Mouse (Mus musculus): Measurements from ENCODE around the gene Atf7ip. TPM values are rescaled to one million over a fixed set of nuclear protein-coding genes. Genes with fewer than 3 reads are reported as not detected.
A peak's percentile ranks its signal among the peaks of the same experiment; 100 is the strongest.

Atf7ip gene
- polyA plus RNA-seq, 1 experiment: 37.2 TPM

- Histone ChIP-seq H3K27ac (ENCODE audit: insufficient read depth, low read depth, low read length) (no peak overlapping the region), H3K4me1 (ENCODE audit: control insufficient read depth, insufficient read depth, low read length) (peaks cover 5% of the 10 kb centered on the region), H3K4me3 (ENCODE audit: insufficient read depth, low read length) (no peak overlapping the region)
- no peak for TF ChIP-seq POLR2A (IDR thresholded peaks at IDR 0.05; ENCODE audit: borderline replicate concordance, low read depth, low read length)
- TF ChIP-seq CTCF (IDR thresholded peaks at IDR 0.05; ENCODE audit: low read depth, low read length): no peak
Measured at GRCm38 (mm10) chr6:136533804-136534203, 27.8 kb downstream of the Atf7ip start.

GRCm38 (mm10) chr6:136534444-136534843 lies 28.5 kb downstream of the Atf7ip start:
- no peak overlapping the region for H3K4me3 ChIP-seq (ENCODE audit: insufficient read depth, low read length)
- H3K4me1 ChIP-seq (ENCODE audit: control insufficient read depth, insufficient read depth, low read length): peaks cover 5% of the 10 kb centered on the region
- TF ChIP-seq CTCF (IDR thresholded peaks at IDR 0.05; ENCODE audit: low read depth, low read length): no peak
- no peak for TF ChIP-seq POLR2A (IDR thresholded peaks at IDR 0.05; ENCODE audit: borderline replicate concordance, low read depth, low read length)
- H3K27ac ChIP-seq (ENCODE audit: insufficient read depth, low read depth, low read length): no peak overlapping the region

- no peak overlapping the region for H3K27ac ChIP-seq (ENCODE audit: insufficient read depth, low read depth, low read length)
- no peak overlapping the region for H3K4me3 ChIP-seq (ENCODE audit: insufficient read depth, low read length)
- TF ChIP-seq CTCF (IDR thresholded peaks at IDR 0.05; ENCODE audit: low read depth, low read length) (no peak), POLR2A (IDR thresholded peaks at IDR 0.05; ENCODE audit: borderline replicate concordance, low read depth, low read length) (no peak)
- H3K4me1 ChIP-seq (ENCODE audit: control insufficient read depth, insufficient read depth, low read length): peaks cover 5% of the 10 kb centered on the region
Measured at GRCm38 (mm10) chr6:136535176-136535575, 29.2 kb downstream of the Atf7ip start.

- TF ChIP-seq CTCF (IDR thresholded peaks at IDR 0.05; ENCODE audit: low read depth, low read length) (no peak), POLR2A (IDR thresholded peaks at IDR 0.05; ENCODE audit: borderline replicate concordance, low read depth, low read length) (no peak)
- Histone ChIP-seq H3K4me1 (ENCODE audit: control insufficient read depth, insufficient read depth, low read length) (peaks cover 5% of the 10 kb centered on the region), H3K4me3 (ENCODE audit: insufficient read depth, low read length) (no peak overlapping the region), H3K27ac (ENCODE audit: insufficient read depth, low read depth, low read length) (no peak overlapping the region)
Measured at GRCm38 (mm10) chr6:136536121-136536520, 30.2 kb downstream of the Atf7ip start.

- H3K4me1 ChIP-seq (ENCODE audit: control insufficient read depth, insufficient read depth, low read length): peaks cover 3% of the 10 kb centered on the region
- no peak overlapping the region for H3K27ac ChIP-seq (ENCODE audit: insufficient read depth, low read depth, low read length)
- H3K4me3 ChIP-seq (ENCODE audit: insufficient read depth, low read length): no peak overlapping the region
- no peak for TF ChIP-seq CTCF (IDR thresholded peaks at IDR 0.05; ENCODE audit: low read depth, low read length)
- TF ChIP-seq POLR2A (IDR thresholded peaks at IDR 0.05; ENCODE audit: borderline replicate concordance, low read depth, low read length): no peak
Measured at GRCm38 (mm10) chr6:136541350-136541749, 35.4 kb downstream of the Atf7ip start.

- H3K4me3 ChIP-seq (ENCODE audit: insufficient read depth, low read length): no peak overlapping the region
- TF ChIP-seq POLR2A (IDR thresholded peaks at IDR 0.05; ENCODE audit: borderline replicate concordance, low read depth, low read length): no peak
- no peak for TF ChIP-seq CTCF (IDR thresholded peaks at IDR 0.05; ENCODE audit: low read depth, low read length)
- no peak overlapping the region for H3K27ac ChIP-seq (ENCODE audit: insufficient read depth, low read depth, low read length)
- peaks cover 3% of the 10 kb centered on the region for H3K4me1 ChIP-seq (ENCODE audit: control insufficient read depth, insufficient read depth, low read length)
Measured at GRCm38 (mm10) chr6:136542105-136542504, 36.1 kb downstream of the Atf7ip start.

- peaks cover 5% of the 10 kb centered on the region for H3K4me1 ChIP-seq (ENCODE audit: control insufficient read depth, insufficient read depth, low read length)
- peak overlapping the region; percentile 3; the same call in 1 of the 2 replicates for H3K4me3 ChIP-seq (ENCODE audit: insufficient read depth, low read length)
Measured at GRCm38 (mm10) chr6:136543164-136543563, 37.2 kb downstream of the Atf7ip start.

GRCm38 (mm10) chr6:136545284-136545870 lies 39.4 kb downstream of the Atf7ip start:
- TF ChIP-seq CTCF (IDR thresholded peaks at IDR 0.05; ENCODE audit: low read depth, low read length) (no peak), POLR2A (IDR thresholded peaks at IDR 0.05; ENCODE audit: borderline replicate concordance, low read depth, low read length) (no peak)
- Histone ChIP-seq H3K4me1 (ENCODE audit: control insufficient read depth, insufficient read depth, low read length) (peaks cover 11% of the 10 kb centered on the region), H3K27ac (ENCODE audit: insufficient read depth, low read depth, low read length) (no peak overlapping the region), H3K4me3 (ENCODE audit: insufficient read depth, low read length) (no peak overlapping the region)

More at GRCm38 (mm10) chr6:136543164-136543563, 37.2 kb downstream of the Atf7ip start:
- no peak for TF ChIP-seq POLR2A (IDR thresholded peaks at IDR 0.05; ENCODE audit: borderline replicate concordance, low read depth, low read length)
- no peak for TF ChIP-seq CTCF (IDR thresholded peaks at IDR 0.05; ENCODE audit: low read depth, low read length)
- H3K27ac ChIP-seq (ENCODE audit: insufficient read depth, low read depth, low read length): peak overlapping the region; percentile 21

GRCm38 (mm10) chr6:136546286-136546685 lies 40.3 kb downstream of the Atf7ip start:
- Histone ChIP-seq H3K27ac (ENCODE audit: insufficient read depth, low read depth, low read length) (no peak overlapping the region), H3K4me1 (ENCODE audit: control insufficient read depth, insufficient read depth, low read length) (peaks cover 14% of the 10 kb centered on the region), H3K4me3 (ENCODE audit: insufficient read depth, low read length) (no peak overlapping the region)
- TF ChIP-seq CTCF (IDR thresholded peaks at IDR 0.05; ENCODE audit: low read depth, low read length): no peak
- no peak for TF ChIP-seq POLR2A (IDR thresholded peaks at IDR 0.05; ENCODE audit: borderline replicate concordance, low read depth, low read length)

GRCm38 (mm10) chr6:136546987-136547386 lies 41.0 kb downstream of the Atf7ip start:
- TF ChIP-seq POLR2A (IDR thresholded peaks at IDR 0.05; ENCODE audit: borderline replicate concordance, low read depth, low read length) (no peak), CTCF (IDR thresholded peaks at IDR 0.05; ENCODE audit: low read depth, low read length) (no peak)
- peaks cover 14% of the 10 kb centered on the region for H3K4me1 ChIP-seq (ENCODE audit: control insufficient read depth, insufficient read depth, low read length)
- H3K27ac ChIP-seq (ENCODE audit: insufficient read depth, low read depth, low read length): no peak overlapping the region
- H3K4me3 ChIP-seq (ENCODE audit: insufficient read depth, low read length): no peak overlapping the region

All from bone marrow macrophage, adult 2 months (primary cell).